Mouse (Mus musculus) midbrain, embryonic 11.5 days (tissue): Measurements from ENCODE around the gene Best1. TPM values are rescaled to one million over a fixed set of nuclear protein-coding genes. Genes with fewer than 3 reads are reported as not detected.

Experiments
- ATAC-seq: fragments of 200-750 bp; cut with Nextera tagmentation; 2 replicates; pipeline ENCODE4 v1.8.0; 2017; ENCODE audit warnings: moderate TSS enrichment, moderate library complexity; ENCODE audit not compliant: low FRiP score
- DNase-seq: peaks from one replicate; pipeline ENCODE4 v3.0.0; 2015; ENCODE audit warnings: low spot score; ENCODE audit errors: missing footprints
- H3K27ac ChIP-seq: fragments of 300-500 bp; sonication (generic); 2 replicates; pipeline ENCODE4 v1.5.1; 2014; ENCODE audit warnings: low read depth, low read length
- H3K27me3 ChIP-seq: fragments of 300-500 bp; sonication (generic); 2 replicates; pipeline ENCODE4 v1.6.1; 2014; ENCODE audit warnings: mild to moderate bottlenecking, low read length, moderate library complexity, mixed read lengths; ENCODE audit not compliant: control insufficient read depth, insufficient read depth
- H3K36me3 ChIP-seq: fragments of 300-500 bp; sonication (generic); 2 replicates; pipeline ENCODE4 v1.6.1; 2014; ENCODE audit warnings: mild to moderate bottlenecking, low read length, moderate library complexity, mixed read lengths; ENCODE audit not compliant: control insufficient read depth, insufficient read depth
- H3K4me1 ChIP-seq: fragments of 300-500 bp; sonication (generic); 2 replicates; pipeline ENCODE4 v1.6.1; 2014; ENCODE audit warnings: low read length; ENCODE audit not compliant: control insufficient read depth, insufficient read depth
- H3K4me2 ChIP-seq: fragments of 300-500 bp; sonication (generic); 2 replicates; pipeline ENCODE4 v1.6.1; 2014; ENCODE audit warnings: mild to moderate bottlenecking, moderate library complexity
- H3K4me3 ChIP-seq: fragments of 300-500 bp; sonication (generic); 2 replicates; pipeline ENCODE4 v1.5.1; 2014; ENCODE audit warnings: low read depth, low read length
- H3K9ac ChIP-seq: fragments of 300-500 bp; sonication (generic); 2 replicates; pipeline ENCODE4 v1.6.1; 2014; ENCODE audit warnings: low read length
- H3K9me3 ChIP-seq: fragments of 300-500 bp; sonication (generic); 2 replicates; pipeline ENCODE4 v1.6.1; 2016; ENCODE audit warnings: low read length; ENCODE audit not compliant: control insufficient read depth
- WGBS: fragments of 180-500 bp; shearing (Covaris S2); extraction: QIAGEN DNeasy Blood & Tissue Kit; methylation state at CpG from one replicate; pipeline ENCODE4 v1.1.7; 2014; 5-methylcytosine and 5-hydroxymethylcytosine counted together
- polyA plus RNA-seq: library from polyadenylated mRNA; unstranded; fragments of >200 nt; fragmentation: Nextera tagmentation; extraction: Ambion mirVana; gene quantifications from 2 replicates; pipeline ENCODE4 v1.2.1, GENCODE M21; 2014

The Best1 gene
- polyA plus RNA-seq, 1 experiment from 2014 or later = 1.3 TPM

- Histone ChIP-seq H3K4me2 (no peak overlapping the region), H3K4me1 (no peaks in the 10 kb centered on the region), H3K9ac (no peak overlapping the region), H3K27ac (no peak overlapping the region), H3K36me3 (no peaks in the 10 kb centered on the region), H3K9me3 (no peaks in the 10 kb centered on the region), H3K4me3 (no peak overlapping the region), H3K27me3 (no peaks in the 10 kb centered on the region)
- DNase-seq (peak; percentile 33), ATAC-seq (no peak)
- 37% methylated on average over 7 of the region's 7 CpGs for WGBS
These were observed 37.1 kb downstream of the Best1 start for GRCm38 (mm10) chr19:9964205-9964916.

DNA sequence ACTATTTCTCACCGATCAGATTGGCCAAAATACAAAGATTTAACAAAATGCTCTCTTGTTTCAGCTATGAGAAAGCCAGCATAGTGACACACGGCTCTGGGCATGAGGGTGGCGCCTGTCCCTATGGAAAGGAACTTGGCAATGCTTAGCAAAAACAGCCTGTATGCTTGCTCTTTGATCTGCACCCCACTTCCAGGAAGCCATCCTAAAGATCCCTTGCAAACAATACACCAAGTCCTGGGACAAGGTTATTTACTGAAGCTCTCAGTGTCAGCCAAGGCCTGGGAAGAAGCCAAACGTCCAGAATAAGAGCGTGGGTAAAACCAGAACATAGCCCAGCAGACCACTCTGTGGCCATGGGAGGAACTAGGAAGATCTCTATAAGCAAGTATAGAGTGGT lies 40.7 kb downstream of the Best1 start:
- no peak overlapping the region for H3K4me2 ChIP-seq
- DNase-seq (peak; percentile 60), ATAC-seq (no peak)
- H3K4me1 ChIP-seq = no peaks in the 10 kb centered on the region
- no peak overlapping the region for H3K9ac ChIP-seq
- WGBS = 80% methylated on average over 5 of the region's 5 CpGs
- no peaks in the 10 kb centered on the region for H3K9me3 ChIP-seq
- no peaks in the 10 kb centered on the region for H3K27me3 ChIP-seq
- H3K27ac ChIP-seq = no peak overlapping the region
- H3K36me3 ChIP-seq = no peaks in the 10 kb centered on the region
- H3K4me3 ChIP-seq = no peak overlapping the region

DNA sequence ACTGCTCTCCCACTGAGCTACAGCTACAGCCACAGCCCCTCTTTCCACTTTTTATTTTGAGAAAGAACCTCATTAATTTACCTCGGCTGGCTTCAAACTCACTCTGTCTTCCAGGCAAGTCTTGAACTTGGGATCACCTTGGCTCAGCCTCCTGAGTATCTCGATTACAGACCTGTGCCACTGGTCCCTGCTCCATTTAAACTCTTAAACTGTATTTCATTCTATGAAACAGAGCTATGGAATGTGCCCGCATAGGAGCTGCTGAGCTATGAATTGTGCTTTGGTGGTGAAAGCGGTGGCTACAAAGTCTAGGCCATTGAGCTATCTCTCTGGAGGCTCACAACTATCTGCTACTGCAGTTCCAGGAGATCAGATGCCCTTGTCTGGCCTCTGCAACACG lies 43.5 kb downstream of the Best1 start:
- Histone ChIP-seq H3K4me3 (no peak overlapping the region), H3K4me2 (no peak overlapping the region), H3K4me1 (no peaks in the 10 kb centered on the region), H3K9me3 (no peaks in the 10 kb centered on the region), H3K27me3 (no peaks in the 10 kb centered on the region), H3K9ac (no peak overlapping the region), H3K36me3 (no peaks in the 10 kb centered on the region), H3K27ac (no peak overlapping the region)
- DNase-seq (peak; percentile 33), ATAC-seq (no peak)
- 88% methylated on average over 5 of the region's 5 CpGs for WGBS

DNA sequence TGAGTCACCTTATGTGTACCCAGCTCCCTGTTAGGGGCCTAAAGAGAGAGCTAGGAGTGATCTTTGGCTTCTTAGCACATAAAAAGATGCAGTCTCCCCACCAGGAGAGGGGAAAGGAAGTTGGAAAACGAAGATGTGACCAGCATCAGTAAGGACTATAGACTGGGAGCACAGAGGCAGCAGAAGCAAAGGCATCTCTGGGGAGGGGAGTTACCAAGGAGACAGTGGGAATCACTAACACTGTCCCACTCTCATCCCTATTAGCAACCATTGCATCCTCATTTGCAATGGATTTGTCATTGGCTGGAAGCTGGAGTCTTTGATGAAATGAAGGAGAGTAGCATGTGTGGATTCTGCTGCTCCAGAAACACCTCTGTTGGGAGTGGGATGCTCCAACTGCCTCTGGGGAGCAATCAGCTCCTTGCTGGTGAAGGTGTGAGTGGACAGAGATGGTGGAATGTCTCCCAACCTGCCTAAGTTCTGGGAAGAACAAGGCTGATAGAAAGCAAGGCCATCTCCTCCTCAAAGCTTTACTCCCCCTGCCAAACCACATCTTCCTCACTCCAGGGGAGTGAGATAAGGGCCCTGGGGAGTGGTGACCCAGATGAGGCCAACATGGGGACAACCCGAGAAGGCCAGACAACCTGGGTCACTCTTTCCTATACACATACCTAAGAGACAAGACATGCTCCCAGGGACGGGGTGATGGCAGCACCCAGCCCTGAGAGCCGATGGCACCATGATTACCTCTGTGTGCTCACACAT lies 44.6 kb downstream of the Best1 start:
- H3K27me3 ChIP-seq = no peaks in the 10 kb centered on the region
- ATAC-seq = peak; percentile 40; the same call in 1 of the 2 replicates
- H3K36me3 ChIP-seq = no peaks in the 10 kb centered on the region

GRCm38 (mm10) chr19:9955438-9955837 lies 46.0 kb downstream of the Best1 start:
- Histone ChIP-seq H3K4me2 (no peak overlapping the region), H3K36me3 (no peaks in the 10 kb centered on the region), H3K4me3 (no peak overlapping the region), H3K9ac (no peak overlapping the region), H3K9me3 (no peaks in the 10 kb centered on the region), H3K4me1 (no peaks in the 10 kb centered on the region), H3K27ac (no peak overlapping the region), H3K27me3 (no peaks in the 10 kb centered on the region)
- DNase-seq (peak; percentile 33), ATAC-seq (no peak)
- WGBS = 89% methylated on average over 1 of the region's 1 CpGs

More for the DNA sequence above, 44.6 kb downstream of the Best1 start:
- Histone ChIP-seq H3K4me2 (no peak overlapping the region), H3K27ac (no peak overlapping the region), H3K9ac (no peak overlapping the region), H3K4me1 (no peaks in the 10 kb centered on the region), H3K9me3 (no peaks in the 10 kb centered on the region), H3K4me3 (no peak overlapping the region)
- DNase-seq = peak; percentile 59
- 84% methylated on average over 4 of the region's 4 CpGs for WGBS

GRCm38 (mm10) chr19:9954811-9955202 lies 46.6 kb downstream of the Best1 start:
- H3K27ac ChIP-seq = no peak overlapping the region
- ATAC-seq (no peak), DNase-seq (peak; percentile 81)
- H3K4me1 ChIP-seq = no peaks in the 10 kb centered on the region
- no peaks in the 10 kb centered on the region for H3K9me3 ChIP-seq
- 50% methylated on average over 5 of the region's 5 CpGs for WGBS
- no peak overlapping the region for H3K4me3 ChIP-seq
- H3K9ac ChIP-seq = no peak overlapping the region
- no peaks in the 10 kb centered on the region for H3K27me3 ChIP-seq
- H3K4me2 ChIP-seq = no peak overlapping the region
- H3K36me3 ChIP-seq = no peaks in the 10 kb centered on the region

DNA sequence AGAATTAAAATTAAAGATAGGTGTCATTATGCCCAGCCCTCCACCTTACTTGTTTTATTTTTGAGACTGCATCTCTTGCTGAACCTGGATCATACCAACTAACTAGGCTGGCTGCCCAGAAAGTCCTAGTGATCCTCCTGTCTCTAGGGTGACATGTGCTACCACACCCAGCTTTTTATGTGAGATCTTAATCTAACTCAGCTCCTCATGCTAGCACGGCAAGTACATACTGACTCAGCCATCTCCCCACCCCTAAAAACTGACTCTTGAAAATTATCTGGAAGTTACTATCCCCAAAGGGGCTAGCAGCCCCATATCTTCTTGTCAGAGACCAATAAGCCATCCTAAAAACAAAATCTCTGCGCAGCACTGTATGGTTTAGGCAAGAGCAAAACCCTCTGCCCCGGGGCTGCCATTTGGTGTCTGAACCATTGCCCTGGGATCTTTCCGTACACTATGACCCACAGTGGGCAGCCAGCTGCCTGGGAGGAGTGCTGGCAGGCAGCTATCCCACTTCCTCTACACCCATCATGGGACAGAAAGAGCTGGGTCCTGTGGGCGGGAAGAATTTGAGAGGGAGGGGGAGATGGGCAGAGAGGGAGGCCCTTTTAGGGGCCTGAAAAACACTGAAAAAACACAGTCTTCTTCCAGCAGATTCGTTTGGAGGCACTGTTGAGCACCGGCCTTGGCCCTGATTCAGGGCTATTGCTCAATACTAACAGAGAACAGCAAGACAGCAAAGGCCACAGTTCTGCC lies 47.2 kb downstream of the Best1 start:
- WGBS = 58% methylated on average over 7 of the region's 7 CpGs
- Histone ChIP-seq H3K4me2 (no peak overlapping the region), H3K9me3 (no peaks in the 10 kb centered on the region), H3K27me3 (no peaks in the 10 kb centered on the region), H3K4me3 (no peak overlapping the region), H3K27ac (no peak overlapping the region), H3K9ac (no peak overlapping the region), H3K4me1 (no peaks in the 10 kb centered on the region), H3K36me3 (no peaks in the 10 kb centered on the region)
- peak; percentile 82 for DNase-seq
- peak; percentile 46; the same call in 1 of the 2 replicates for ATAC-seq

DNA sequence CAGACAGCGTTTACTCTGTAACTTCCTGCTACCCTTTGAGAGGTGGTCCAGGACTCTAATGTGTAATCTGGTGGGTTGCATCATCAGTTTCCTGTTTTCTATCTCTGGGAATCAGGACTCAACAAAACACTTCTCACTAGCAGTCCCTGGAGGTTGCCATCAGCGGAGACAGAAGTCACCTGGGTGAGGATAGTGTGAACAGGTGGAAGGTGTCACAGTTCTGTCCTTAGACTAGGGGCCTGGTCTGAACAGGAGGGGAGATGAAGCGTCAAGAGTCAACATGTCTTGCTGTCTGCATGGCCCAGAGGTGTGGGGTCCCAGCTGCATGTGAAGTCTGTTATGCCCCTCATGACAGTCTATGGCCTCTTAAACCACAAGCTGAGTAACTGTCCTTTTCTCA lies 48.5 kb downstream of the Best1 start:
- H3K9ac ChIP-seq = no peak overlapping the region
- WGBS = 84% methylated on average over 3 of the region's 3 CpGs
- no peaks in the 10 kb centered on the region for H3K4me1 ChIP-seq
- H3K4me2 ChIP-seq = no peak overlapping the region
- DNase-seq (peak; percentile 81), ATAC-seq (no peak)
- no peak overlapping the region for H3K27ac ChIP-seq
- no peaks in the 10 kb centered on the region for H3K27me3 ChIP-seq
- H3K36me3 ChIP-seq = no peaks in the 10 kb centered on the region
- H3K9me3 ChIP-seq = no peaks in the 10 kb centered on the region
- H3K4me3 ChIP-seq = no peak overlapping the region

DNA sequence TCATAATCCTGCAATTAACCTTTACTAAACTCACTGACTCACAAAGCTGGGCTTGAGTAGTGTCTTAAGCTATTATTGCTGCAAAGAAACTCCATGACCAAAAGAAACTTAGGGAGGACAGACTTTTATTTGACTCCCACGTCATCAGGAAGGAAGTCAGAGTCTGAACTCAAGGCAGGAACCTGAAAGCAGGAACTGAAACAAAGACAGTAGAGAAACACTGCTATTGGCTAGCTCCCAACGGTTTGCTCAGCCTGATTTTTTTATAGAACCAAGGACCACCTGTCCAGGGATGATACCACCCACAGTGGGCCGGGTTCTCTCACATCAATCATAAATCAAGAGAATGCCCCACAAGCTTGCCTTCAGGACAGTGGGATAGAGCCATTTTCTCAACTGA lies 49.0 kb downstream of the Best1 start:
- Histone ChIP-seq H3K9me3 (no peaks in the 10 kb centered on the region), H3K27ac (no peak overlapping the region), H3K4me1 (no peaks in the 10 kb centered on the region), H3K4me3 (no peak overlapping the region), H3K4me2 (no peak overlapping the region), H3K9ac (no peak overlapping the region), H3K36me3 (no peaks in the 10 kb centered on the region), H3K27me3 (no peaks in the 10 kb centered on the region)
- DNase-seq (no peak), ATAC-seq (no peak)
- 81% methylated on average over 3 of the region's 3 CpGs for WGBS
